Mouse (Mus musculus): ENCODE measurements around the gene Mgat4a.

Mgat4a gene

DNA sequence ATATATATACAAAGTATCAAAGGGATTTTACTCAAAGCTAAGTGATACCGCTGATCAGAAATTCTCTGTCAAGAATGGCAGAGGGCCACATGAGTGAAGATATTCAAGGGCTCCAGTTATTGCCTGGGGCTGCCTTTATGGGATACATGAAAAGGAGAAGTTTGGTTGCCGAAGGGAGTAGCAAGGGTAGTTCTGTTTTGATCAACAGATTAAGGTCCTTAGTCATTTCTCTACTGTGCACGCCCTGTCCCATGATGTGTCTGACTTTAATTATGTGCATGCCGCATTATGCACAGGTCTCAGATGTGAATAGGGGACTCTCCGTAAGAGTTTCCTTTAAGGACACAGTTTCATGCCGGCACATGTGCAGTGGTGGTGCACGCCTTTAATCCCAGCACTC is 83.3 kb downstream of the Mgat4a start:
- no peak for DNase-seq (ENCODE audit: low spot score)

DNA sequence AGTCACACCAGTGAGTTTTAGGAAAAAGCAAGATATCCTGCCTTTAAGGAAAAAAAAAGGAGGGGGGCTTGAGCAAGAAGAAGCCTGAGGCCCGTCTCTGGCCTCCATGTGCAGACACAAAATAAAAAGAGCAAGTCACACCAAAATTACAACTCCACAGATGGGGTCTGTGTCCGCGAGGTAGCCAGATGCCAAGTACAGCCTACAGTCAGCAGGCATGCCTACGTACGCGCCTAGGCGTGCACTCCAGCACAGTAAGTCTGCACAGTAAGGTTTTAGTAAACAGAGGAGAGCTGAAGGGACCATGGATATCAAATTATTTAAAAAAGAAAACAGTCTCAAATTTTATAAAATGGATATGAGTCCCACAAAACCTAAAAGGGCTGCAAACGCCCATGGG is 89.5 kb downstream of the Mgat4a start:
- no peak for DNase-seq (ENCODE audit: low spot score)

DNA sequence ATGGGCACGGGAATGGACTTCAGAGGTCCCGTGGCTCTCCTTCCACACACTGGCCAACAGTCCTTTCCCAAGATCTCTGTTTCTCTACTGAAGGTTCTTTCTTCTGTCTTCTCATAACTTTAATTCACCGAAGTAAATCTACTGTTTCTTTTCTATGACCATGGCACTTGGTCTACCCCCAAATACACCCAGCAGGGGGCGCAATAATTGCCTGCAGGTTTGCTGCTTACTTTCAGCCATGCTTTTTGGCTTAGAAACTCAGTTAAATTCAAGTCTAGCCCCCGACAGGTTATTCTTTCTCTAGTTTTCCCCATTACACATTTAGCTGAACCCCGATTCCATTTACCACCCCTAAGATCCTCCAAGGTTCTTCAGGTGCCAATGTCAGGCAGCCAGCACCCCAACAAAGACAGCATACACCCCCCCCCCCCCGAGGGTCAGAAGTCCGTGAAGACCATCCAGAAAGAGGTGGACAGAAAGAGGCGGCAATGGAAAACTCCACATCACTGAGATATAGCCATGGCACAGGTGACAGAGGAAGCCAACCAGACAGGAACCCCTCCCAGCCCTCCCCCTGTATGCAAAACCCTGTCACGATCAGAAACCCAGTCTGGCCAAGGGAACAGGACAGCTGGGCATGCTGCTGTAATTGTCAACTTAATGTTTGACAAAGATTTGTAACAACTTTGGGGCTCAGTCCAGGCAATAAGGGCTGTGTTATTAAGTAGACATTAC is 92.3 kb downstream of the Mgat4a start:
- no peak for DNase-seq (ENCODE audit: low spot score)

DNA sequence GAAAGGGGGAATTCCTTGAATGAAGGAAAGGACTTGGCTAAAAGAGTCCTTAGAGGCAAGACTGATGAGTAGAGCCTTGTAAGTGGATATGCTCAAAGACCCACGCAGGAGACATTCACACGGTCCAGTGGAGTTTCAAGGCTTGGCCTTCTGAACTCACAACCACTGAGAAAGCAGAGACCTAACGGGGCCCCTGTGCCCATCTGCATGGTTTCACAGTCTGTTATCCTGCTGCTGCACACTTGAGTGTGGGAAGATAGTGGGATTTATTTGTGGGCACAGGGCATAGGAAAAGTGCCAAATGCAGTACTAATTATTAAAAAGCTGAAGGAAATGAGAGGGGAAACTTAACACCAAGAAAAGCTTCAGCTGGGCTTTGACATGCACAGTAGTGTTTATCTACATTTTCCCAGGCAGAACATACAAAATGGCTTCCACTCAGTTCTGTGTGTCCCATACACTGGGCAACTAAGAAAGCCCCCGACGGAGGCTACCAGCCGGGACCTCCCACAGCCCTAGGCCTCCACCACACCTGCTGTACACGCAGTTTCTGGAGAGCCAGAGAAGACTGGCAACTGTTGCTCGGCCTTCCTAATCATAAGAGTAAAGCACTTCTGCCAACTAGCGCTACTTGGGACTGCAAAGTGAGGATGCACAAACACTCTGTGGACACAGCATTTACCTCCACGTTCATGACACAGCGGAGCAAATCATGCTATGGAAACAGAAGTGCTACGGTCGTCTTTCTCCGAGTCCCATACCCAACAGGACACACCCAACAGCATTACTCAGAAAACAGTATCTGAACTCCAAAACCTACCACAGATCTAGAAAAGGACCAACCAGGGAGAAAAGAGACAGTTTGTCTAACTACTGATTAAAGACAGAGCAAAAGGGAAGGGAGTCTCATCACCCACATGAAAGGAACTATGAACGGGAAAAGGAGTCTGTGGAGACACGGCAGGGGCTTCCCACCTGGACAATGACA is 97.7 kb downstream of the Mgat4a start:
- DNase-seq (ENCODE audit: low spot score) = no peak

DNA sequence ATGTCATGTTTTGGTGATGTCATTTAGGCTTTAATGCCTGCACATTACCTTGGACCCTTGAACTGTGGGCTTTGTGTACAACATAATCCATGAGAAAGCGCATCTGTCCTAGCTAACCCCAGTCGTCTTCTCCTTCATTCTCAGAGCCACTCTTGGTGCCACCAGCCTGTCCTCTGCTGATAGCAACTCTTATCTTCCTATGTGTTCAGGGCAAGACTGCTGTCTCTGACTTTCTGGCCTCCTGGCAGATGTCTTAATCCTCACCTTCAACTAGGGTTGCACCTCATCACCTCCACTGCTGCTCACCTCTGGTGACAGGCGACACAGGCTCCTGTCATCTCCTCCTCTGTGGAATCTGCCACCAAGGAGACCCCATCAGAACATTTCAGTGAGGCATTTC is 104.4 kb downstream of the Mgat4a start:
- peak; percentile 60 for DNase-seq (ENCODE audit: low spot score)

DNA sequence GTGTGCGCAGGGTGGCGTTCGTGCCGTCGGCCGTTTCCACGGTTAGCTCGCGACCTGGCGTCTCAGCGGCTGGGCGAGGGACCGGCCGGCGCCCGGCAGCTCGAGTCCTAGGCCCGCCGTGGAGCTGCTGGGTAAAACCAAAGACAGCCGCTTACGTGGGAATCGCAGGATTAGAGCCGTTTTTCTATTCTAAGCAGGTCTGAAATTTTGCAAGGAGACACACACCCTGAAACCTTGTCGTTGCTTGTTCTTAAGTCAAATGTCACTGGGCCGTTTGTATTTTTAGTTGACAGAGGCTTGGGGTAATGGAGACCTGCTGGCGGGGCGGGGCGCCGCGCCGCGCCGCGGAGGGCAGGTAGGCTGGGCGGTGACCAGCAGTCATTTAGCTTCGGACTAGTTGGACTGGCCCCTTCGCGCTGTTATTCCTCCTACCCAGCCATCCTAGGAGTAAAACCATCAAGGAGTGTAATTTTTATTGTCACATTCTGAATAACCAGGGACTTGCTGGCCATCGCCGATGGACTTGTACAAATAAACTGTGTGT is 110.4 kb downstream of the Mgat4a start:
- peak; percentile 57 for DNase-seq (ENCODE audit: low spot score)

DNA sequence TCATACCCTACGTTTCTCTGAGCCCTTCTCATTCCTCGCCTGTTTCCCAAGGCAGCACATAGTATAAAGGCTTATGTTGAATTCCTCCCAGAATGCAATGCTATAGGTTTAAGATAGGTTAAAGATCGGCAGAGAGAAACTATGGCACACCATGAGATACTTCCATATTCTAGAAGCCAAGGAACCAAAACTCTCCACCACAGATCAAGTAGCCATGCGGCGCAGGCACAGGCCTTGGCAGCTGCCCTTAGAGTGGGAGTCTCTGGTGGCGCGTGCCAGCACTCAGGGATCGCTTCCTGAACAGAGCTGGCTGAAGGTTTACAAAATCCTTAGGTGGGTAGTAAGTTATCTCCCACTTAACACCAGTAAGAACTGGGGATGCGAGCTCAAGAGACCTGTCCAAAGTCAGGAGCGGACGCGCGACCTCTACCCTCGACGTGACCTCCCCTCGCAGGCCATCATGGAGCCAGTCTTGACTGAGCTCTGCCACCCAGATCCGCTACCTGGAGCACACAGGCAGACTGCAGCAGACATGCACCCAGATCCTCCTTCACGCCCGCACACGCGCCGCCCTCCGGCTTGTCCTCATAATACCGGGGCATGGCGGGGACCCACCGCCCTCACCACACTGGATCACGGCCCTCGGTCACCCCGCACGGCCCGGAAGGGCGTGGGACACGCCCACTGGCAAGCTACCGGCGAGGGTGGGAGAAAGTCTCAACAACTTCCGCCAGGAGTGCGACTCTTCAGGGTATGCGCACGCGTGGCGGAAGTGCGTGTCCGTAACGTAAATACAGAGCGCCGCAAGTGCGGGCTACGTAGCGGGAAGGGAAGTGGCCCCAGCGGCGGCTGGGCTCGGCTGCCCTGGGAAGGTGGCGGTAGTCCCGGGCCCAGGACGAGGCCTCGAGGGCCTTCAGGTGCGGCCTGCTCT is 111.2 kb downstream of the Mgat4a start, which contains the start of the genes Coa5 and Unc50:
Gene Coa5, minus strand, starts transcription at position 738 of the 931 bp plus-strand sequence.
Gene Unc50, plus strand, starts transcription at position 774 of the 931 bp plus-strand sequence.
- peak; percentile 92 for DNase-seq (ENCODE audit: low spot score)

DNA sequence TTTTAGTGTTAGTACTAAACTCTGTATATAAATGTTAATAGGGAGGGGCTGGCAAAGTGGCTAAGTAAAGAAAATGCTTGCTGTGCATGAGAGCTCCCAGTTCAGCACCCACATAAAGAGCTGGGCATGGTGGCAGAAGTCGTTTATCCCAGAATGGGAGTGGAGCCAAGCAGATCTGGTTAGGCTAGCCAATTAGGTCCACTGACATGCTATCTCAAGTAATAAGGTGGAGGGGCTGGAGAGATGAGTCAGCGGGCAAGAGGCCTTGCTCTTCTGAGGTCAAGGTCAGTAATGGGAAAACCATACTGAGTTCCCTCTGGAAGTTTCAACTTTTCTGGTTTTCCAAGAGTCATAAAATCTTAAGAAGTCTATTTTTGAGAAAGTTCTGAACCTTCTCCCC is 111.9 kb downstream of the Mgat4a start:
- no peak for DNase-seq (ENCODE audit: low spot score)

DNA sequence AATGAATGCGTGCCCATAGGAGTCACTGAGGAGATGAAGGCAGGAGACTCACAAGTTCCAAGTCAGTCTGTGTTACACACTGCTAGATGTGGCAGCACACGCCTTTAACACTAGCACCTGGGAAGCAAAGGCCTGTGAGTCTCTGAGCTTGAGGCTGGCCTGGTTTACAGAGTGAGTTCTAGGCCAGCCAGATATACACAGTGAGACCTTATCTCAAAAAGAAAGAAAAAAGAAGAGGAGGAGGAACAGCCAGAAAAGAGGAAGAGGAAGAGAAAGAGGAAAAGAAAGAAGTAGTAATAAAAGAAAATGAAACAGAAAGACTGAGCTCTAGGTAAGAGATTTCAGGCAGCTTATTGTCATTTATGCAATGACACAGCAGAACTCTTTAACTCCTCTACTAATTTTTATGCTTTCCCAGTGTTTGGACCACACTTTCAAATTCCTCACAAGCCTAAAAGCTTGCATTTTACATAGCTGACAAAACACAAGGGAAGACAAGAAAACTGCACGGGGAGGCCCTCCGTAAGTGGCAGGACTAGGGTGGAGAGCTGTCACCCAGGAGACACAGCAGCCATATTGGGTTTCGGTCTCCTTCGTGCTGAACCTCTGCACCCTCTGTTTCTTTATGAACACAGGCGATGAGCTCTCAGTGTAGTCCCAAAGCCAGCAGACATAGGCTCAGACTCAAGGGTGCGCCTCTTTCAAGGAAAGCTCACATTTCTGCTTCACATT is 113.5 kb downstream of the Mgat4a start:
- no peak for DNase-seq (ENCODE audit: low spot score)

DNA sequence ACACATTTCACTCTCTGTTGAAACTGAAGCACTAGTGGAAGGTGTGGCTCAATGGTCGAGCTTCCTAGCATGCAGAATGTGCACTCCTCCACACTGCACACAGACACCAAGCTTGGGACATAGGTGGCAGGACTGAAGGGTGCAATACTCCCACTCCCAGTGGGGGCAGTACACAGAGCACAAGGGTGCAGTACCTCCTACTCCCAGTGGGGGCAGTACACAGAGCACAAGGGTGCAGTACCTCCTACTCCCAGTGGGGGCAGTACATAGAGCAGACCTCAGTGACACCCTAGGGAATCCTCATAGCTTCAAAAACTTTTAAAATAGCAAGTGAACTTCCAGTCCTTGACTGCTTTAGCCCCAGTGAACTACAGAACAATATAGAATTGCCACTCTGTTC is 121.4 kb downstream of the Mgat4a start:
- peak; percentile 55 for DNase-seq (ENCODE audit: low spot score)

DNA sequence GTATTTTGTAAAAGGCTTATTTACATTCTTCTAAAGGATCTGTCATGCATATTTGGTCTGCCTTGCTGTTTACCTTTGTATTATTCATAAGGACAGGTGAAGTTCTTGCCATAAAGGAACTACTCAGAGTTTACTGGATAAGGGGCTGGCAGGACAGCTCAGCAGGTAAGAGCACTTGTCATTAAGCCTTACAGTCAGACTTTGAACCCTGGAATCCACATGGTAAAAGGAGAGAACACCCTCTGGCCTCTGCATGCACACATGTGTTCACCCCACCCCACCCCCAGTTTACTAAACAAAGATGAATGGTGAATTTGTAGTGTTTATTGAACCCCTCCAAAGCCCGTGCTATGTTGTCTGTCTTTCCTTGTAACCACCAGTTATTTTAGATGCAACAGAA is 125.4 kb downstream of the Mgat4a start:
- no peak for DNase-seq (ENCODE audit: low spot score)

DNA sequence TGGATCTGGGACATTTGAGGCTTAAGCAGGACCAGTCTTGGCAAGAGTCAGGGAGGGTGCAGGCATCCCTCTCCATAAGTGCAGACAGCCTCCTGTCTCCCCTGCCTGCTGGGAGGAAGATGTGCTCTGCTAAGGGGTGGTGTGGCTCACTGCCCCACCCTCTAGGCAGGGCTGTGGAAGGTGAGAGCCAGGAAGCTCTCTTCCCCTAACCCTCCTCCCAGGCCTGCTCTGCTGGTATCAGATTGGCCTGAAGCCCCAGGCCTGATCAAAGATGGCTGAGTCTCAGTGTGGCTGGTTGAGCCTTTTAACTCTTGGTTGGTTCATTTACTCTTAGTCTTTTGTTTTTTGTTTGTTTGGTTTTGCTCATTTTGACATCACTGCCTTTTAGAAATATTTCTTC is 131.2 kb downstream of the Mgat4a start:
- no peak for DNase-seq (ENCODE audit: low spot score)

DNA sequence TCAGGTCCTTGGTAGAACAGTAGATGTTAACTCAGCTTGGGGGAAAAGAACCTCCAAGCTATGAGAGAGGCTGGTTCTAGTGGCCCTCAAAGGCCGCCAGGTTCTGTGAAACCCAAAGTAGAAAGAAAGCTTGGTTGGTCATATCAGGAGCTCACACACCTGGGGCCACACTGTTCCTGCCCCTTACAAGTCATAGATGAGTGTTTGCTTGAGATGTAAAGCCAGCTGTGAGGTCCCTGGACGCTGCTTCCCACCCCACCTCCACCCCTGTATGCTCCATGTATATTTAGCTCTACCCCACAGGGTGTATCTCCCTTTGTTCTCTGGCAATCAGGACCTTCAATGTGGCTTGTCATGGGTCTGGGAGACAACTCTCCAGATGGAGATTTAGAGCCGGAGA is 132.1 kb downstream of the Mgat4a start:
- no peak for DNase-seq (ENCODE audit: low spot score)

DNA sequence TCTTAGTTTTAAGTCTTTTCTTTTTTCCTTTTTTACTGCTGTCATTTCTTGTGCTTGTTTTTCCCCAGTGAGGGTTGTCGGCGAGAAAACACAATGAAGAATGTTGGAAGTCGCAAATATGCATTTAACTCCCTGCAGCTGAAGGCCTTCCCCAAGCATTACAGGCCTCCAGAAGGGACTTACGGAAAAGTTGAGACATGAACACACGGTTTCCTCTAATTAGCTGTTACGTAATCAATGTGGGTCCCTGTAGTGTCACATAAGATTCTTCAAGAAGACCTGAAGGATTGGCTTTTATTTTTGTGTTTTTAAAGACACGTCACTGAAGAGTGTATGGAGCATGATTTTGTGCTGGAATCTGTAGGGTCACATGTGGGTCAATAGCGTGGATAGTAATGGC is 132.8 kb downstream of the Mgat4a start:
- no peak for DNase-seq (ENCODE audit: low spot score)

DNA sequence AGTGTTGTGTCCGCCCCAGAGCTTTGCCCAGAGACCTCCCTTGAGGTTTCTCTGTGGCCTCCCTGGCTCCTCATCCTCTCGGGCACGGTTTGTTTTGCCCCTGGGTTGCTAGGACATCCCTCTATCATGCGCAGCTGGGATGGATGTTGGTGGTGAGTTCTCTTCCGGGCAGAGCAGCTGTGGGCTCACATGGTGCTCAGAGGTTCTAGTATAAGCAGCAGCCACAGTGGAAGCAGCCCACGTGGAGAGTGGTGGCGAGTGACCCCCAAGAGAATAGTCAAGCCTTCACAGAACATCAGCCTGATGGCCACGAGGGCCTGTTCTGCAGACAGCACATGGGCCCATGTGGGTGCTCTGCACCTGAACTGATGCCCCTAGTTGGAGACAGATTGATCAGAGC is 133.6 kb downstream of the Mgat4a start:
- DNase-seq (ENCODE audit: low spot score) = no peak

DNA sequence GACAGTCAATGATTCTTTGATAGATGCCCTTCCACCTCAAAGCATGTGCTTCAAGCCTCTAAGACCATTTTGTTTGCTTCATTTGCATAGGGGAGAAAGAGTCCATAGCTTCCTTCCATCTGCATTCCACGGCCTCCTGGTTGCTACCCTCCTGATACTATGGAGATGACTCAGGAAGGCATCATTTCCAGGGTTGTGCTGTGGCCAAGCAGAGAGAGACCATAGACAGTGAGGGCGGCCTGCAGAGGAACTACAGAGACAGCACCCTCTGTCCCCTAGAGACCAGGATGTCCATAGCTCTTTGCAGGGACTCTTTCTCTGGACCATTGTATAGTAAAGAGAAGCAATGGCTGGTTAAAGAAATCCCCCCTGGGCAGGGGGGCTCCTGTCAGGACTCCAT is 135.7 kb downstream of the Mgat4a start:
- DNase-seq (ENCODE audit: low spot score) = no peak

DNA sequence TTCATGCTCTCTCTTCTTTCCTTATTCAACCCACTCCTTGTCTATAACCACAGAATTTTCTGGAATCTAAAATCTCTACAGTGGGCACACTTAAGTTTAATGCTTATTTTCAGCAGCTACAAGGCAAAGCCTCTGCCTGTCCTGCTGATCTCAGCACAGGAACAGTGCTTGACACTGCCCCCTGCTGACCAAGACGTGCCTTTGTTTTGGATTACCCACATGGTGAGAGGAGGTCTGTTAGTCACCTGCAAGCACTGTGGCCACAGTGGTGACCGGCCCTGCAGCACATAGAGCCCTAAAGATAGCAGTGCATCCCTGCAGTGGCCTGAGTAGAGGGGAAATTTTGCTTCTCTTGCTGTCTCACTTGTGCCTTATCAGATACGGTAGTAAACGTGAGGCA is 139.1 kb downstream of the Mgat4a start:
- peak; percentile 32 for DNase-seq (ENCODE audit: low spot score)

DNA sequence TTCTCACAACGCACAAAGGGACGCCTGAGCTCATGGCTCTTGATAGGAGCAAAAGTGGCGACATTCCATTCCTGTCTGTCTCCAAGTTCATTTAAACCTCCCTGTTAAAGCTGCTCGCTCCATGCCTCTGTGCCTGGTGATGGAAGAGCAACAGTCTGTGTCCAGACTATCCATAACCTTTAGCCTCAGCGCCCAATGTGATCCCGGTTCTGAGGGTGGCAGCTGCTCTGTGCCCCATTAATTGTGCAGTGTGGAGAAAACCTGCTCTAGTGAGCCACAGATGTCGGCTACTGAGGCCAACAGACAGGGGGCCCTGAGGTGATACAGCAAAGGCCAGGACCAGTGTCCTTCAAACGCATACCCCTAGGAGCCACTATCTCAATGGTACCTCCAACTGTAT is 141.1 kb downstream of the Mgat4a start:
- no peak for DNase-seq (ENCODE audit: low spot score)

DNA sequence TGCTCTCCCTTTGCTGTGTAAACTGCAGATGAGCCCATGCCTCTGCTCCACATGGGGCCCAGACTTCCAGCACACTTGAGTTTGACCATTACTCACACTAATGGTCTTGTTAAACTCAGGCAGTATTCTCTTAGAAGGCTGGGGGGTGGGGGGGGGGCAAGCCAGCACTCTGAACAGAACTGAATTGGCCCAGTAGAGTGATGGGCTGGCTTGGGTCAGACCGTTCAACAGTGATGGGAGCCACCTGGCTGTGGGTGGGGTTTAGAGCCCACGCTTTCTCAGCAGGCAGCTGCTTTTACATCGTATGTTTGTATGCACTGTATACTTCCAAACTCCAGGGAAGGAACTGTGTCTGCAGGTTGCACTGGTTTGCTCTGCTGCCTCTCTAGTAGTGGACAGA is 141.9 kb downstream of the Mgat4a start:
- no peak for DNase-seq (ENCODE audit: low spot score)

DNA sequence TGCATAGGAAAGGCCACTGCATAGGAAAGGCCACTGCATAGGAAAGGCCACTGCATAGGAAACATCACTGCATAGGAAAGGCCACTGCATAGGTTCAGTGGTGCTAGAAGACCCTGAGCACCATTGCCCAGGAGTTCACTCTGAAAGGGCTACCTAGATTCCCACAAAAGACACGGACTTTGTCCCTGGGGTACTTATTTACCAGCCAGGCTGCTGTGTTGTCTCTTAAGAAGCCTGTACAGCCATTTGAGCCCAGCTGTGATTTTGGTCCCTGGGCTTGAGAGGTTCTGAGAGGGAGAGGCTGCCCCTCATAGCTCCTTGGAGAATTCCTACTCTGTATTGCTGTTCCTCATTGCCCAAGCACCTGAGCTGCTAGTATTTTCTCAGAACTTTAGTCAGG is 144.3 kb downstream of the Mgat4a start:
- no peak for DNase-seq (ENCODE audit: low spot score)

DNA sequence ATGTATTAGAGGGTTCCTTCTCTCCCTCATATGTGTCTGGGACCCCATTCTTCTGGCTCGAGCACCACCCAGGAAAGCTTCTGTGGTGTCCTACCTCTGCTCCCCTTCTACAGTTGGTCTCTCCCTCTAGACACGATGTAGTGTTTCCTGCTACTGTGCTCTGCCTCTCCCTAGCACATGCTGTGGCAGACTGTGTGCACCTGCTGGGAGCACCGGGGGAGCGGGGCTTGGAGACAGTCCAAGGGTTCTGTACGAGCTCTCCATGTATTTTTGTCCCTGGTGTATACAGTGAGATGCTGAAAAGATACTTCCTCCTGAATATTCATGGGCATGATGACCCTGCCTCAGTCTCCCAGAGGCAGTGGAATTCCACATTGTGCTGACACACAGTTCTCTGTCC is 147.6 kb downstream of the Mgat4a start:
- no peak for DNase-seq (ENCODE audit: low spot score)

All from c-Kit-positive CD71-positive TER-119-positive erythroid progenitor cells, embryonic 14.5 days (primary cell).